Mouse (Mus musculus): Measurements from ENCODE around the gene Fbxl2. TPM values are rescaled to one million over a fixed set of nuclear protein-coding genes. Genes with fewer than 3 reads are reported as not detected.

Fbxl2 gene
- total RNA-seq, 2 experiments from 2014 or later = 0.34 to 1.1 TPM

DNA sequence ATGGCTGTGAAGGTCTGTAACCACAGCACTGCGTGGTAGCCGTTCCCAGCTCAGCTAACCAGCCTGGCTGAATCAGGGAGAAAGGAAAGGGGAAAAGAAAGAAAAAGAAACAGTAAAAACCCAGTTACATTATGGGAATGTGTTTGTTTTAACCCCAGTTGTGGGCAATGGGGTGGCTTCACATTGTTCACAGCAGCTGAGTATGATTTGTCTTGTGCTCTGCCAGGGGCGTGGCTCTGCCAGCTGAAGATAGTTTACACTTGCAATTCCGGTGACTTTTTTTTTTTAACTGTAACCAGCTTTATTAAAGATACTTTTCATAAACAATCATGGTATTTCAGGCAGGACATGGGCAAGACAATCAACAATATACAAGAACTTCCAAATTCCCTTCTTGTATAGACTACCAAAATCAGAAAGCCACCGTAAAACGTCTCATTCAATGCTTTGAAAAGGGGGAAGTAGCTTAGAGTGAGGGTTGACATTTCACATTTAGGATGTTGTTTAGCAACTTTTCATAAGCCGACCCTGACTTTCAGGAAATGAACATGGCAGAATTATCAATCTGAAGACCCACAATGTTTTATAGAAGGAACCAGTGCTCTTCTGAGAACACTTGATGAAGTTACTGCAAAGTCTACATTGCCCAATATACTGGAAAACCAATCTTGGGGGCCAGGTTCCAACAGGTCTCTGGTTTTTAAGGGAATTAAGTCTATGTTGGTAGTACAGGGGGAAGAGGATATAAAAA is 26.8 kb downstream of the Fbxl2 start:
- no peak for DNase-seq (ENCODE audit: low spot score)

GRCm38 (mm10) chr9:114016402-114016801 is 29.6 kb downstream of the Fbxl2 start:
- DNase-seq (ENCODE audit: low spot score) = no peak

DNA sequence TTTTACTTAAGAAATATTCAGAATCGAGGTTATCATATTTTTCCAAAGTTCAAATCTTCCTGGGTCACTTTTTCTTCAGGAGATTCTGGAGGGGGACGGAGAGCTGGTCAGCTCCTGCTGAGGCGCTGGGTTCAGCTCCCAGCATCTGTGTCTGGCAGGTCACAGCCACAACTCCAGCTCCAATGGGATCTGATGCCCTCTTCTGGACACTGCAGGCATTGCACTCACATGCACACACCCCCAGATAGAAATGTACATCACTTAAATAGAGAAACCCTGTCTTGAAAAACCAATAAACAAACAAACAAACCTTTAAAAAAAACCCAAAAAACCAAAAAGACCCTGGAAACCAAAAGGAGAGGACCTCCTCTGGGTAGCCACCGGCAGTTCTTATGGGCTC is 30.3 kb downstream of the Fbxl2 start:
- DNase-seq (ENCODE audit: low spot score) = no peak

- no peak for DNase-seq (ENCODE audit: low spot score)
These were observed 32.0 kb downstream of the Fbxl2 start for GRCm38 (mm10) chr9:114014034-114014433.

DNA sequence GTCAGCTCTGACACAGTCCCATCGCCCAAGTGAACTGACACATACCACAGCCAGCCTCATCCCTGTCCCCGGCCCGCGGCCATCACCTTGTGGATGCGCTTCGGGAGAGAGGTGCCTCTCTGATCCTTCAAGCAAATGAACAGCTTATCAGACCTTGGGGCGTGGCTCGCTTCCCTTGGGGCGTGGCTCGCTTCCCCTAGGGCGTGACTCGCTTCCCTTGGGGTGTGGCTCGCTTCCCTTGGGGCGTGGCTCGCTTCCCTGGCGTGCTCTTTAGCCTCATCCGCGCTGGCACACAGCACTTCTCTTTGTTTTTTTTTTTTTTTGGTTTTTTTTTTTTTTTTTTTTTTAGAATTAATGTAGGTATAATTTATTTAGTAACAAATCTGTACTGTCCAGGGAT is 34.8 kb downstream of the Fbxl2 start:
- no peak for DNase-seq (ENCODE audit: low spot score)

- no peak for DNase-seq (ENCODE audit: low spot score)
These were observed 36.5 kb downstream of the Fbxl2 start for GRCm38 (mm10) chr9:114009526-114009925.

GRCm38 (mm10) chr9:114007850-114008350 is 38.1 kb downstream of the Fbxl2 start:
- no peak for DNase-seq (ENCODE audit: low spot score)

GRCm38 (mm10) chr9:114006801-114007200 is 39.2 kb downstream of the Fbxl2 start:
- no peak for DNase-seq (ENCODE audit: low spot score)

GRCm38 (mm10) chr9:113998311-113998710 is 47.7 kb downstream of the Fbxl2 start:
- no peak for DNase-seq (ENCODE audit: low spot score)

GRCm38 (mm10) chr9:113992810-113993209 is 53.2 kb downstream of the Fbxl2 start:
- DNase-seq (ENCODE audit: low spot score) = no peak

DNA sequence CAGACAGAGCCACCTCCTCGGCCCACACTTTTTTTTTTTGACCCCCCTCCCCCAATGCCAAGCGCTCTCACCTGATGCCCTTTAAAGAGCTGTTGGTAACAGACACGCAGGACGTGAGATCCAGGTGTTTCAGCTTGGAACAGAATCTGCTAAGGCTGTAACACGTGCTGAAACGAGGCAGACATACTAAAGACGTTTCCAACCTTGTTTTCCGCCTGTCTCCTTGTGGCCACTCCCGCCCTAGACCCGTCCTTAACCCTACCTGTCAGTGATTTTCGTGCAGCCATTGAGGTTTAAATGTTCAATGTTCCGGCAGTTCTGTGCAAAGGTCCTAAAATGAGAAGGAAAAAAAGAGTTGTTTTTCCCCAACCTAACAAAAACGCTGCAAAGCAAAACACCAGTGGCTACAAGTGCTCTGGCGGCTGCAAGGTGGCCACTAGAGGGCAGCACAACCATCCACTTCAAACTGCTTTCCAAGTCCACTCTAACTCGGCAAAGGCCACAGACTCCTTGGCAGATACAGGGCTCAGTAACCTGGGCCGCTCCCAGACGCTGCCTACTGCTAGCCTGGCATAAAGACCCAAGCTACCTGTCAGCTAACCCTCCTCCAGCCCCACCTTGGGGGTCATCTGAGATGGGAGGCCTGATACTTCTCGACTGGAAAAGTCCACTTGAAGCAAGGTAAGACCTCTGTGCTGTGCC is 55.3 kb downstream of the Fbxl2 start:
- peak; percentile 82 for DNase-seq (ENCODE audit: low spot score)

- no peak for DNase-seq (ENCODE audit: low spot score)
These were observed 60.9 kb downstream of the Fbxl2 start for GRCm38 (mm10) chr9:113984946-113985620.

- DNase-seq (ENCODE audit: low spot score) = no peak
These were observed 62.9 kb downstream of the Fbxl2 start for GRCm38 (mm10) chr9:113982883-113983670.

GRCm38 (mm10) chr9:113982451-113982850 is 63.5 kb downstream of the Fbxl2 start:
- no peak for DNase-seq (ENCODE audit: low spot score)

DNA sequence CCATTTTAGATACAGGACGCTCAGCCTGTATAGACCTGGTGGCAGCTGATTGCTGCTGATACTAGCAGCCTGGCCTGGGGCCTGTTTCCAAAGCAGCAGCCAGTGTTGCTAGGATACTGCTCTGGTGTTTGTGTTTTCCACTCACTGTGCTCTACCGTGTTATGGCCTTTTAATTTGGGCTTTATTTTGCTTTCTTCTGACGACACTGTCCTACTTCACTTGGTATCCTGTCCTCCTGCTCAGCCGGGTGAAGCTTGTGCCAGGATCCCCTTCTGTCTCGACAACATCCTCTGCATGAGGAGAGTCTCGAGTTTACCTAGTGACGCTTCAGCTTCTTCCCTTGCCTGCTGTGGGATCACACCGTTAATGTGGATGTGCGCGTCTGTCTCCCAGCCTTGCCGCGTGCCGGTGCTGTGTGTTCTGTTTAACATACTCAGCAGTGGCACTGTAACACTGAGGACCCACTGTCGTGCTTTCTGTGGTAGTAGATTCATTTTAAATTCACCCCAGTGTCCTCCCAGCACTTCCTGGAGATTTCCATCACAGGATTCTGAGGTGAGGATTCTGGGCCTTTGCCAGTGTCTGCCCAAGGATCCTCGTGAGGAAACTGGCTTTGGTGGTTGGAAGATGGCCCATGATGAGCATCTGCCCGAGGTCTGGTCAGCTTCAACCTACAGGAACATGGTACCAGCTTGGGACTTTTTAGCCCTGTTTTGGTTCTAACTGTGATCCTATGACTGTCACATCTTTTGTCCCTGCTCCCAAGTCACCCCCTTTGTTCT is 64.7 kb downstream of the Fbxl2 start:
- peak; percentile 49 for DNase-seq (ENCODE audit: low spot score)

DNA sequence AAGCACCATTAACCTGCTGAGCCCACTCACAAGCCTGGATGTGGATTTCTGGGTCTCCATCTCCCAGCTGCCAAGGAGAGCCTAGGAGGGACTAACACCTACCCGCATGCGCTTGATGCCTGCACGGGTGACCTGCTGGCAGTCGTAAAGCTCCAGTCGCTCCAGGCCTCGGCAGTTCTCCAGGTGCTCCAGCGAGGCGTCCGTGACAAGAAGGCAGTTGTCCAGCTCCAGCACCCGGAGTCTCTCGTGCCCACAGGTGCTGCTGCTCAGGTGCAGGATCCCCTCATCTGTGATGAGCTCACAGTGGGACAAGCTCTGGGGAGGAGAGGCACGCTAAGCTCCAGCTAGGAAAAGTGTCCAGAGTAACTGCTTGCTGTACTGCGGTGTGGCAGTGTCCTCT is 66.6 kb downstream of the Fbxl2 start:
- DNase-seq (ENCODE audit: low spot score) = no peak

- no peak for DNase-seq (ENCODE audit: low spot score)
These were observed 67.3 kb downstream of the Fbxl2 start for GRCm38 (mm10) chr9:113978656-113979055.

GRCm38 (mm10) chr9:113977225-113977840 is 68.7 kb downstream of the Fbxl2 start:
- no peak for DNase-seq (ENCODE audit: low spot score)

- DNase-seq (ENCODE audit: low spot score) = no peak
These were observed 69.7 kb downstream of the Fbxl2 start for GRCm38 (mm10) chr9:113976264-113976663.

GRCm38 (mm10) chr9:113975442-113975841 is 70.5 kb downstream of the Fbxl2 start:
- DNase-seq (ENCODE audit: low spot score) = no peak
